Mouse (Mus musculus) erythroblast, embryonic 14.5 days (primary cell): ENCODE measurements around the gene Aarsd1.

Experiments
- GATA1 ChIP-seq: IDR thresholded peaks from 2 replicates; pipeline ENCODE4 v1.6.1; 2012; ENCODE audit warnings: low read length, inconsistent platforms, mixed read lengths
- TAL1 ChIP-seq: IDR thresholded peaks from 3 replicates; pipeline ENCODE4 v1.6.1; 2012; ENCODE audit warnings: low read length, inconsistent platforms, mixed read lengths

GRCm38 (mm10) chr11:101378926-101379325 is 38.5 kb downstream of the Aarsd1 start:
- TF ChIP-seq GATA1 (no peak), TAL1 (no peak)
